Mouse (Mus musculus): ENCODE measurements at regions not wholly inside any gene's neighbourhood (a gene's known extent, or its start where the extent isn't known, plus 50 kb on each side); places are given as distances from the start of the nearest gene placed in this dataset.

- TF ChIP-seq CTCF (IDR thresholded peaks at IDR 0.05; ENCODE audit: low read depth), result no peak
- no peak for TF ChIP-seq EP300 (IDR thresholded peaks at IDR 0.05; ENCODE audit: low read depth)
These were observed 83.2 kb downstream of the Bbs10 start for GRCm38 (mm10) chr10:111381689-111382088.

All from heart, postnatal 0 days (tissue).